Mouse (Mus musculus): ENCODE data around the gene Msh5. TPM values are rescaled to one million over a fixed set of nuclear protein-coding genes. Genes with fewer than 3 reads are reported as not detected.

The Msh5 gene
- total RNA-seq, 1 experiment from 2014 or later = 3.6 TPM

- DNase-seq = no peak
Measured at GRCm38 (mm10) chr17:35070556-35071229, 24.1 kb upstream of the Msh5 start.

GRCm38 (mm10) chr17:35068213-35068914 lies 21.8 kb upstream of the Msh5 start:
- no peak for DNase-seq

- DNase-seq = no peak
Measured at GRCm38 (mm10) chr17:35066084-35066483, 19.5 kb upstream of the Msh5 start, which contains the start of gene Mpig6b. Mpig6b (minus strand) TSS chr17:35066184.

- peak; percentile 66 for DNase-seq
Measured at GRCm38 (mm10) chr17:35064951-35065947, 18.7 kb upstream of the Msh5 start, which contains the start of gene Ly6g6c. Ly6g6c (plus strand) TSS chr17:35065388.

- no peak for DNase-seq
Measured at GRCm38 (mm10) chr17:35064378-35064877, 17.9 kb upstream of the Msh5 start.

GRCm38 (mm10) chr17:35063466-35063865 lies 16.9 kb upstream of the Msh5 start:
- DNase-seq = peak; percentile 36

GRCm38 (mm10) chr17:35061299-35061698 lies 14.8 kb upstream of the Msh5 start:
- DNase-seq = no peak

GRCm38 (mm10) chr17:35060737-35061297 lies 14.3 kb upstream of the Msh5 start:
- peak; percentile 33 for DNase-seq

GRCm38 (mm10) chr17:35060071-35060470 lies 13.5 kb upstream of the Msh5 start:
- DNase-seq = no peak

- peak; percentile 91 for DNase-seq
Measured at GRCm38 (mm10) chr17:35058911-35059892, 12.7 kb upstream of the Msh5 start, which contains the start of gene Ddah2. Ddah2 (plus strand) TSS chr17:35059035.

- no peak for DNase-seq
Measured at GRCm38 (mm10) chr17:35058316-35058715, 11.8 kb upstream of the Msh5 start.

- DNase-seq = no peak
Measured at GRCm38 (mm10) chr17:35057090-35057489, 10.5 kb upstream of the Msh5 start.

GRCm38 (mm10) chr17:35055691-35056495 lies 9.3 kb upstream of the Msh5 start:
- no peak for DNase-seq

GRCm38 (mm10) chr17:35052271-35052798 lies 5.8 kb upstream of the Msh5 start:
- no peak for DNase-seq

- DNase-seq = peak; percentile 86
Measured at GRCm38 (mm10) chr17:35051156-35052086, 4.9 kb upstream of the Msh5 start.

- DNase-seq = peak; percentile 89
Measured at GRCm38 (mm10) chr17:35050126-35050750, 3.7 kb upstream of the Msh5 start.

GRCm38 (mm10) chr17:35049561-35050016 lies 3.0 kb upstream of the Msh5 start, which contains the start of gene Clic1:
Clic1 (plus strand) TSS chr17:35049966.
- peak; percentile 78 for DNase-seq
